Mouse (Mus musculus): ENCODE data around the gene Pwp1. TPM values are rescaled to one million over a fixed set of nuclear protein-coding genes. Genes with fewer than 3 reads are reported as not detected.

The Pwp1 gene
- polyA plus RNA-seq (2015; fragmentation: Nextera tagmentation; extraction: Ambion mirVana) = 29.1 and 30.8 TPM in 2 replicates

GRCm38 (mm10) chr10:85829085-85829853, at the start of gene Pwp1:
TSS of gene Pwp1 (plus strand) at chr10:85829494.

GRCm38 (mm10) chr10:85916498-85917309, 87.4 kb downstream of the Pwp1 start, which contains the start of gene Prdm4:
TSS of gene Prdm4 (minus strand) at chr10:85917142.

GRCm38 (mm10) chr10:85927676-85928445, 98.6 kb downstream of the Pwp1 start, which contains the start of gene Ascl4:
TSS of gene Ascl4 (plus strand) at chr10:85927681.

Other genes with a start within 250 kb of the Pwp1 start
- 5.4 and 5.5 TPM in 2 replicates for gene Prdm4, start 87.6 kb downstream of the Pwp1 start, polyA plus RNA-seq (2015; fragmentation: Nextera tagmentation; extraction: Ambion mirVana)
- 0.18 TPM in 1 of 2 replicates, not detected in the other for gene Ascl4, start 98.2 kb downstream of the Pwp1 start, polyA plus RNA-seq (2015; fragmentation: Nextera tagmentation; extraction: Ambion mirVana)
- 69.7 and 76.3 TPM in 2 replicates for gene Rtcb, start 128.3 kb downstream of the Pwp1 start, polyA plus RNA-seq (2015; fragmentation: Nextera tagmentation; extraction: Ambion mirVana)
- 0.97 TPM in 1 of 2 replicates, not detected in the other for gene Bpifc, start 182.4 kb downstream of the Pwp1 start, polyA plus RNA-seq (2015; fragmentation: Nextera tagmentation; extraction: Ambion mirVana)
- 10.9 and 11.6 TPM in 2 replicates for gene Fbxo7, start 192.5 kb downstream of the Pwp1 start, polyA plus RNA-seq (2015; fragmentation: Nextera tagmentation; extraction: Ambion mirVana)

Measured in skeletal muscle tissue, postnatal 0 days (tissue).